Mouse (Mus musculus): ENCODE measurements at regions not wholly inside any gene's neighbourhood (a gene's known extent, or its start where the extent isn't known, plus 50 kb on each side); places are given as distances from the start of the nearest gene placed in this dataset.

- no peak for TF ChIP-seq CTCF (conservative IDR thresholded peaks at IDR 0.05; ENCODE audit: low read length)
- no peak for TF ChIP-seq POU5F1 (IDR thresholded peaks at IDR 0.05; ENCODE audit: borderline replicate concordance, low read length)
Observed at GRCm38 (mm10) chr1:136788979-136789513, 164.3 kb downstream of the Zfp281 start.
